Mouse (Mus musculus): ENCODE measurements around the gene Olfr791. TPM values are rescaled to one million over a fixed set of nuclear protein-coding genes. Genes with fewer than 3 reads are reported as not detected.

Olfr791 gene
- polyA plus RNA-seq, 1 experiment from 2014 or later: not detected

Other genes starting within 250 kb of the Olfr791 start
- not detected in 2 replicates for gene Olfr780, start 203.7 kb upstream of the Olfr791 start, polyA plus RNA-seq (2016; fragmentation: Nextera tagmentation; extraction: Ambion mirVana)
- not detected in 2 replicates for gene Olfr781, start 192.9 kb upstream of the Olfr791 start, polyA plus RNA-seq (2016; fragmentation: Nextera tagmentation; extraction: Ambion mirVana)
- not detected in 2 replicates for gene Olfr782, start 172.9 kb upstream of the Olfr791 start, polyA plus RNA-seq (2016; fragmentation: Nextera tagmentation; extraction: Ambion mirVana)
- 0.06 TPM in 1 of 2 replicates, not detected in the other for gene Olfr784, start 137.7 kb upstream of the Olfr791 start, polyA plus RNA-seq (2016; fragmentation: Nextera tagmentation; extraction: Ambion mirVana)
- not detected in 2 replicates for gene Olfr785, start 116.4 kb upstream of the Olfr791 start, polyA plus RNA-seq (2016; fragmentation: Nextera tagmentation; extraction: Ambion mirVana)
- gene Olfr786, start 94.5 kb upstream of the Olfr791 start, polyA plus RNA-seq (2016; fragmentation: Nextera tagmentation; extraction: Ambion mirVana): not detected in 2 replicates
- not detected in 2 replicates for gene Olfr787, start 59.9 kb upstream of the Olfr791 start, polyA plus RNA-seq (2016; fragmentation: Nextera tagmentation; extraction: Ambion mirVana)
- not detected in 2 replicates for gene Olfr788, start 50.8 kb upstream of the Olfr791 start, polyA plus RNA-seq (2016; fragmentation: Nextera tagmentation; extraction: Ambion mirVana)
- gene Olfr789, start 37.0 kb upstream of the Olfr791 start, polyA plus RNA-seq (2016; fragmentation: Nextera tagmentation; extraction: Ambion mirVana): not detected in 2 replicates
- not detected in 2 replicates for gene Olfr790, start 23.3 kb upstream of the Olfr791 start, polyA plus RNA-seq (2016; fragmentation: Nextera tagmentation; extraction: Ambion mirVana)
- not detected in 2 replicates for gene Olfr792, start 17.4 kb downstream of the Olfr791 start, polyA plus RNA-seq (2016; fragmentation: Nextera tagmentation; extraction: Ambion mirVana)
- gene Olfr794, start 45.9 kb downstream of the Olfr791 start, polyA plus RNA-seq (2016; fragmentation: Nextera tagmentation; extraction: Ambion mirVana): not detected in 2 replicates
- gene Olfr796, start 90.8 kb downstream of the Olfr791 start, polyA plus RNA-seq (2016; fragmentation: Nextera tagmentation; extraction: Ambion mirVana): not detected in 2 replicates
- gene Olfr798, start 106.1 kb downstream of the Olfr791 start, polyA plus RNA-seq (2016; fragmentation: Nextera tagmentation; extraction: Ambion mirVana): not detected in 2 replicates
- not detected in 2 replicates for gene Olfr799, start 115.7 kb downstream of the Olfr791 start, polyA plus RNA-seq (2016; fragmentation: Nextera tagmentation; extraction: Ambion mirVana)
- gene Olfr800, start 135.9 kb downstream of the Olfr791 start, polyA plus RNA-seq (2016; fragmentation: Nextera tagmentation; extraction: Ambion mirVana): not detected in 2 replicates
- gene Olfr801, start 152.1 kb downstream of the Olfr791 start, polyA plus RNA-seq (2016; fragmentation: Nextera tagmentation; extraction: Ambion mirVana): not detected in 2 replicates
- gene Olfr802, start 166.4 kb downstream of the Olfr791 start, polyA plus RNA-seq (2016; fragmentation: Nextera tagmentation; extraction: Ambion mirVana): not detected in 2 replicates
- not detected in 2 replicates for gene Olfr803, start 172.5 kb downstream of the Olfr791 start, polyA plus RNA-seq (2016; fragmentation: Nextera tagmentation; extraction: Ambion mirVana)
- not detected in 2 replicates for gene Olfr804, start 181.4 kb downstream of the Olfr791 start, polyA plus RNA-seq (2016; fragmentation: Nextera tagmentation; extraction: Ambion mirVana)
- not detected in 2 replicates for gene Olfr805, start 207.6 kb downstream of the Olfr791 start, polyA plus RNA-seq (2016; fragmentation: Nextera tagmentation; extraction: Ambion mirVana)
- not detected in 2 replicates for gene Olfr806, start 220.1 kb downstream of the Olfr791 start, polyA plus RNA-seq (2016; fragmentation: Nextera tagmentation; extraction: Ambion mirVana)
- not detected in 2 replicates for gene Olfr807, start 236.0 kb downstream of the Olfr791 start, polyA plus RNA-seq (2016; fragmentation: Nextera tagmentation; extraction: Ambion mirVana)
- not detected in 2 replicates for gene Olfr808, start 243.7 kb downstream of the Olfr791 start, polyA plus RNA-seq (2016; fragmentation: Nextera tagmentation; extraction: Ambion mirVana)

Data from embryonic facial prominence, embryonic 12.5 days (tissue).